Comparison of ENCODE assay signal across 8 mouse cellular contexts in genomic region chr1:39649691-39650434, GRCm38 (mm10). TPM values are rescaled to one million over a fixed set of nuclear protein-coding genes. Genes with fewer than 3 reads are reported as not detected.
DNase-seq lines count a peak whose midpoint lies in the region; ATAC-seq lines count a peak whose summit lies in the region.

No protein-coding gene starts in this region.

- peaks cover 13% of the 10 kb centered on the region for H3K4me1 ChIP-seq in lung, embryonic 15.5 days
- no peaks in the 10 kb centered on the region; the same call in 1 of the 2 replicates for H3K4me1 ChIP-seq in hindbrain, embryonic 11.5 days (replicated peaks; ENCODE audit: control insufficient read depth, insufficient read depth, low read length)
- H3K4me1 ChIP-seq in limb, embryonic 12.5 days (replicated peaks), result peaks cover 27% of the 10 kb centered on the region

- no peaks in the 10 kb centered on the region for H3K36me3 ChIP-seq in lung, embryonic 15.5 days
- H3K36me3 ChIP-seq in hindbrain, embryonic 11.5 days (ENCODE audit: control insufficient read depth, insufficient read depth, low read length), result no peaks in the 10 kb centered on the region
- H3K36me3 ChIP-seq in limb, embryonic 12.5 days, result no peaks in the 10 kb centered on the region

- 20% methylated on average over 17 of the region's 17 CpGs for WGBS in lung, embryonic 15.5 days
- WGBS in hindbrain, embryonic 11.5 days, result 20% methylated on average over 17 of the region's 17 CpGs
- 19% methylated on average over 17 of the region's 17 CpGs for WGBS in limb, embryonic 12.5 days

- no peak overlapping the region for H3K9ac ChIP-seq in lung, embryonic 15.5 days
- H3K9ac ChIP-seq in hindbrain, embryonic 11.5 days (ENCODE audit: low read depth, low read length), result peak overlapping the region; percentile 66
- H3K9ac ChIP-seq in limb, embryonic 12.5 days (replicated peaks), result peak overlapping the region; percentile 51

- H3K9me3 ChIP-seq in lung, embryonic 15.5 days, result no peaks in the 10 kb centered on the region
- no peaks in the 10 kb centered on the region for H3K9me3 ChIP-seq in hindbrain, embryonic 11.5 days (ENCODE audit: control insufficient read depth, low read length)
- no peaks in the 10 kb centered on the region for H3K9me3 ChIP-seq in limb, embryonic 12.5 days

- H3K27ac ChIP-seq in lung, embryonic 15.5 days, result no peak overlapping the region
- no peak overlapping the region for H3K27ac ChIP-seq in hindbrain, embryonic 11.5 days (ENCODE audit: low read depth, low read length)
- H3K27ac ChIP-seq in limb, embryonic 12.5 days, result no peak overlapping the region

- ATAC-seq in lung, embryonic 15.5 days (ENCODE audit: borderline replicate concordance, extremely low read depth, low FRiP score, low TSS enrichment), result no peak
- 0 out of 2 replicates have a peak, but pooled peaks have one; percentile 20 for ATAC-seq in hindbrain, embryonic 11.5 days (ENCODE audit: low FRiP score)
- 0 out of 2 replicates have a peak, but pooled peaks have one; percentile 8 for ATAC-seq in limb, embryonic 12.5 days (ENCODE audit: insufficient number of reproducible peaks, insufficient read depth, low FRiP score, low TSS enrichment, low read depth)

- H3K4me2 ChIP-seq in lung, embryonic 15.5 days, result peak overlapping the region; percentile 91
- peak overlapping the region; percentile 98 for H3K4me2 ChIP-seq in hindbrain, embryonic 11.5 days (replicated peaks; ENCODE audit: low read depth, low read length)
- H3K4me2 ChIP-seq in limb, embryonic 12.5 days, result peak overlapping the region; percentile 100

- peaks cover 55% of the 10 kb centered on the region for H3K27me3 ChIP-seq in lung, embryonic 15.5 days
- peaks cover 7% of the 10 kb centered on the region; the same call in 1 of the 2 replicates for H3K27me3 ChIP-seq in hindbrain, embryonic 11.5 days (ENCODE audit: control insufficient read depth, insufficient read depth, low read length)
- peaks cover 58% of the 10 kb centered on the region for H3K27me3 ChIP-seq in limb, embryonic 12.5 days

- H3K4me3 ChIP-seq in lung, embryonic 15.5 days, result peak overlapping the region; percentile 45
- H3K4me3 ChIP-seq in hindbrain, embryonic 11.5 days (ENCODE audit: low read depth, low read length), result peak overlapping the region; percentile 55
- peak overlapping the region; percentile 55 for H3K4me3 ChIP-seq in limb, embryonic 12.5 days (replicated peaks)

- DNase-seq in adrenal gland, postnatal 14 days, result peak; percentile 28
- DNase-seq in adrenal gland, adult 8-10 months, result no peak
- DNase-seq in lung, postnatal 25 days (ENCODE audit: low spot score), result no peak
- peak; percentile 48 for DNase-seq in hindbrain, embryonic 11.5 days (ENCODE audit: low spot score)
- DNase-seq in right cerebral cortex, adult 2 months (ENCODE audit: low spot score in 2 of 2), result peak; percentile 78 to 80
- no peak for DNase-seq in urinary bladder, adult 2 months (ENCODE audit: low spot score)

RNA-seq across cellular contexts. Expression of gene Creg2, which starts 1.4 kb away (rescaled TPM):
- total RNA-seq in adrenal gland, postnatal 14 days (2021), result 0.04 and 0.86 TPM in 2 replicates
- under 1 TPM; 0.41 to 0.83 (median 0.55) TPM for total RNA-seq in adrenal gland, adult 8-10 months (2022)
- 0.05 and 0.06 TPM in 2 replicates for polyA plus RNA-seq in lung, embryonic 15.5 days (2015; fragmentation: Nextera tagmentation; extraction: Ambion mirVana)
- 0.80 and 0.96 TPM in 2 replicates for polyA plus RNA-seq in hindbrain, embryonic 11.5 days (2014; fragmentation: Nextera tagmentation; extraction: Ambion mirVana)
- 0.15 and 0.23 TPM in 2 replicates for polyA plus RNA-seq in limb, embryonic 12.5 days (2016; fragmentation: Nextera tagmentation; extraction: Ambion mirVana)
- polyA plus RNA-seq in urinary bladder, adult 2 months (2012; rRNA removed), result 0.07 and 0.09 TPM in 2 replicates

Comparison
In these comparisons a context has a peak if more than half of its experiments do, and no peak if none do; other contexts are left out.
1. DNase-seq: peak in adrenal gland, postnatal 14 days (single experiment), hindbrain, embryonic 11.5 days (single experiment) and right cerebral cortex, adult 2 months (2 of 2); none in adrenal gland, adult 8-10 months (single experiment), lung, postnatal 25 days (single experiment) and urinary bladder, adult 2 months (single experiment).
2. Peak in every context shown above with its lines, with median percentiles within 50 percentile points of each other: H3K4me2 ChIP-seq and H3K4me3 ChIP-seq.